Mouse (Mus musculus): ENCODE results near the gene Fam206a. TPM values are rescaled to one million over a fixed set of nuclear protein-coding genes. Genes with fewer than 3 reads are reported as not detected.

The Fam206a gene
- 25.7 TPM for polyA plus RNA-seq (2017; shearing (Covaris generic))

GRCm38 (mm10) chr4:56801907-56802668, at the start of gene Fam206a, which contains the start of gene Elp1:
Gene Fam206a (plus strand): TSS chr4:56802345.
Gene Elp1 (minus strand): TSS chr4:56802331.

Other genes with a start within 250 kb of the Fam206a start
- not detected for gene Gm26657, start 62.3 kb upstream of the Fam206a start, polyA plus RNA-seq (2017; shearing (Covaris generic))
- gene Actl7b, start 60.9 kb upstream of the Fam206a start, polyA plus RNA-seq (2017; shearing (Covaris generic)), result not detected
- gene Actl7a, start 58.9 kb upstream of the Fam206a start, polyA plus RNA-seq (2017; shearing (Covaris generic)), result not detected
- 41.6 TPM for gene Elp1, start within 50 bp of the Fam206a start, polyA plus RNA-seq (2017; shearing (Covaris generic))
- 1.9 TPM for gene Ctnnal1, start 62.8 kb downstream of the Fam206a start, polyA plus RNA-seq (2017; shearing (Covaris generic))
- gene Tmem245, start 145.1 kb downstream of the Fam206a start, polyA plus RNA-seq (2017; shearing (Covaris generic)), result 2.7 TPM
- gene Frrs1l, start 188.0 kb downstream of the Fam206a start, polyA plus RNA-seq (2017; shearing (Covaris generic)), result not detected